Mouse (Mus musculus): Measurements from ENCODE around the gene U90926. TPM values are rescaled to one million over a fixed set of nuclear protein-coding genes. Genes with fewer than 3 reads are reported as not detected.

U90926 gene
- polyA plus RNA-seq, 2 experiments = not detected

- H3K36me3 ChIP-seq (ENCODE audit: control insufficient read depth, insufficient read depth, low read length) = no peaks in the 10 kb centered on the region
- H3K4me3 ChIP-seq (replicated peaks; ENCODE audit: low read length) = no peak overlapping the region
- 33% methylated on average over 18 of the region's 18 CpGs for WGBS
- H3K27me3 ChIP-seq (ENCODE audit: control insufficient read depth, insufficient read depth, low read length) = no peaks in the 10 kb centered on the region
- no peak overlapping the region for H3K9ac ChIP-seq (ENCODE audit: low read depth, low read length, severe bottlenecking)
- no peaks in the 10 kb centered on the region for H3K9me3 ChIP-seq (ENCODE audit: control insufficient read depth, low read length)
- DNase-seq (ENCODE audit: low spot score) (no peak), ATAC-seq (ENCODE audit: low FRiP score, low read depth) (no peak)
- no peak for TF ChIP-seq POLR2A (IDR thresholded peaks at IDR 0.05; ENCODE audit: borderline replicate concordance, extremely low read depth, insufficient read depth, insufficient read length)
- H3K4me2 ChIP-seq (replicated peaks; ENCODE audit: low read depth, low read length, severe bottlenecking) = no peak overlapping the region
- H3K4me1 ChIP-seq (ENCODE audit: control insufficient read depth, insufficient read depth, low read length) = no peaks in the 10 kb centered on the region; the same call in 1 of the 2 replicates
- no peak overlapping the region for H3K27ac ChIP-seq (replicated peaks; ENCODE audit: low read depth, low read length)
Measured at GRCm38 (mm10) chr5:92252797-92253343, 37.7 kb upstream of the U90926 start.

GRCm38 (mm10) chr5:92252031-92252430 lies 36.8 kb upstream of the U90926 start:
- no peak for ATAC-seq (ENCODE audit: low FRiP score, low read depth)

GRCm38 (mm10) chr5:92248614-92249013 lies 33.4 kb upstream of the U90926 start:
- Histone ChIP-seq H3K27me3 (ENCODE audit: control insufficient read depth, insufficient read depth, low read length) (no peaks in the 10 kb centered on the region), H3K9me3 (ENCODE audit: control insufficient read depth, low read length) (no peaks in the 10 kb centered on the region), H3K4me2 (replicated peaks; ENCODE audit: low read depth, low read length, severe bottlenecking) (no peak overlapping the region), H3K36me3 (ENCODE audit: control insufficient read depth, insufficient read depth, low read length) (no peaks in the 10 kb centered on the region), H3K4me3 (replicated peaks; ENCODE audit: low read length) (no peak overlapping the region), H3K4me1 (ENCODE audit: control insufficient read depth, insufficient read depth, low read length) (no peaks in the 10 kb centered on the region), H3K9ac (ENCODE audit: low read depth, low read length, severe bottlenecking) (no peak overlapping the region), H3K27ac (replicated peaks; ENCODE audit: low read depth, low read length) (no peak overlapping the region)
- ATAC-seq (ENCODE audit: low FRiP score, low read depth) (no peak), DNase-seq (ENCODE audit: low spot score) (no peak)
- 75% methylated on average over 11 of the region's 11 CpGs for WGBS
- no peak for TF ChIP-seq POLR2A (IDR thresholded peaks at IDR 0.05; ENCODE audit: borderline replicate concordance, extremely low read depth, insufficient read depth, insufficient read length)

More at GRCm38 (mm10) chr5:92252031-92252430, 36.8 kb upstream of the U90926 start:
- WGBS = 95% methylated on average over 6 of the region's 6 CpGs
- DNase-seq (ENCODE audit: low spot score) = no peak
- Histone ChIP-seq H3K27me3 (ENCODE audit: control insufficient read depth, insufficient read depth, low read length) (no peaks in the 10 kb centered on the region), H3K9me3 (ENCODE audit: control insufficient read depth, low read length) (no peaks in the 10 kb centered on the region), H3K27ac (replicated peaks; ENCODE audit: low read depth, low read length) (no peak overlapping the region), H3K9ac (ENCODE audit: low read depth, low read length, severe bottlenecking) (no peak overlapping the region), H3K36me3 (ENCODE audit: control insufficient read depth, insufficient read depth, low read length) (no peaks in the 10 kb centered on the region), H3K4me3 (replicated peaks; ENCODE audit: low read length) (no peak overlapping the region), H3K4me2 (replicated peaks; ENCODE audit: low read depth, low read length, severe bottlenecking) (no peak overlapping the region), H3K4me1 (ENCODE audit: control insufficient read depth, insufficient read depth, low read length) (no peaks in the 10 kb centered on the region; the same call in 1 of the 2 replicates)
- TF ChIP-seq POLR2A (IDR thresholded peaks at IDR 0.05; ENCODE audit: borderline replicate concordance, extremely low read depth, insufficient read depth, insufficient read length) = no peak

DNA sequence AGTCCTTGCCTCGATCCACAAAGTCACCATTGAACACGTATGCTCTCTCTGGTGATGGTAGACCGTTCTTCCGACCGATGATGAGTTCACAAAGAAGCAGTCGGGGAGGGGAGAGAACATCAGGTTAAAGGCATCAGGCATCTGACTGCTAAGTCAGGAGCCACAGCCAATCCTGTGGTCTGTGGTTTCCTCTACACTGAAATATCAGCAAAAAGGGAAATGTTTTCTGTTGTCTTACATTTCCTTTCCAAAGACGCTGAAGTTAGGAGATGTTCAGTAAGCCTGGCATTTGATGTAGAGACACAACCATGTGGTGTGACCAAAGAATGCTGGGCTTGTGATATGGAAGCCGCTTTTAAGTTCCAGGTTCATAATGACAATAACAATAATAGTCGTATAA lies 30.3 kb upstream of the U90926 start:
- Histone ChIP-seq H3K4me1 (ENCODE audit: control insufficient read depth, insufficient read depth, low read length) (no peaks in the 10 kb centered on the region), H3K4me2 (replicated peaks; ENCODE audit: low read depth, low read length, severe bottlenecking) (no peak overlapping the region), H3K36me3 (ENCODE audit: control insufficient read depth, insufficient read depth, low read length) (no peaks in the 10 kb centered on the region), H3K4me3 (replicated peaks; ENCODE audit: low read length) (no peak overlapping the region), H3K9ac (ENCODE audit: low read depth, low read length, severe bottlenecking) (no peak overlapping the region), H3K9me3 (ENCODE audit: control insufficient read depth, low read length) (no peaks in the 10 kb centered on the region), H3K27me3 (ENCODE audit: control insufficient read depth, insufficient read depth, low read length) (no peaks in the 10 kb centered on the region), H3K27ac (replicated peaks; ENCODE audit: low read depth, low read length) (no peak overlapping the region)
- WGBS = 86% methylated on average over 9 of the region's 9 CpGs
- no peak for DNase-seq (ENCODE audit: low spot score)
- no peak for ATAC-seq (ENCODE audit: low FRiP score, low read depth)
- no peak for TF ChIP-seq POLR2A (IDR thresholded peaks at IDR 0.05; ENCODE audit: borderline replicate concordance, extremely low read depth, insufficient read depth, insufficient read length)

- Histone ChIP-seq H3K27ac (replicated peaks; ENCODE audit: low read depth, low read length) (no peak overlapping the region), H3K9me3 (ENCODE audit: control insufficient read depth, low read length) (no peaks in the 10 kb centered on the region), H3K27me3 (ENCODE audit: control insufficient read depth, insufficient read depth, low read length) (no peaks in the 10 kb centered on the region), H3K4me3 (replicated peaks; ENCODE audit: low read length) (no peak overlapping the region), H3K4me1 (ENCODE audit: control insufficient read depth, insufficient read depth, low read length) (no peaks in the 10 kb centered on the region), H3K36me3 (ENCODE audit: control insufficient read depth, insufficient read depth, low read length) (no peaks in the 10 kb centered on the region), H3K4me2 (replicated peaks; ENCODE audit: low read depth, low read length, severe bottlenecking) (no peak overlapping the region), H3K9ac (ENCODE audit: low read depth, low read length, severe bottlenecking) (no peak overlapping the region)
- 93% methylated on average over 2 of the region's 2 CpGs for WGBS
- DNase-seq (ENCODE audit: low spot score) (no peak), ATAC-seq (ENCODE audit: low FRiP score, low read depth) (no peak)
- no peak for TF ChIP-seq POLR2A (IDR thresholded peaks at IDR 0.05; ENCODE audit: borderline replicate concordance, extremely low read depth, insufficient read depth, insufficient read length)
Measured at GRCm38 (mm10) chr5:92244900-92245299, 29.7 kb upstream of the U90926 start.
